Mouse (Mus musculus): ENCODE results near the gene Tmem238.

GRCm38 (mm10) chr7:4802247-4802646 lies 12.8 kb upstream of the Tmem238 start:
- TF ChIP-seq GATA1 (IDR thresholded peaks at IDR 0.05; ENCODE audit: low read length) = no peak
- TF ChIP-seq TAL1 (IDR thresholded peaks at IDR 0.05; ENCODE audit: low read length) = no peak
